Mouse (Mus musculus): ENCODE results near the gene Nupr1. TPM values are rescaled to one million over a fixed set of nuclear protein-coding genes. Genes with fewer than 3 reads are reported as not detected.

Gene Nupr1
- polyA plus RNA-seq, 1 experiment from 2014 or later, result 3.1 TPM

GRCm38 (mm10) chr7:126623381-126623780 is 7.3 kb downstream of the Nupr1 start:
- ATAC-seq (ENCODE audit: insufficient number of reproducible peaks, low FRiP score), result no peak
- Histone ChIP-seq H3K9me3 (replicated peaks) (no peaks in the 10 kb centered on the region), H3K9ac (no peak overlapping the region), H3K4me3 (no peak overlapping the region), H3K4me2 (no peak overlapping the region), H3K27ac (ENCODE audit: poor library complexity, severe bottlenecking) (no peak overlapping the region), H3K27me3 (replicated peaks) (no peaks in the 10 kb centered on the region), H3K4me1 (replicated peaks) (peaks cover 11% of the 10 kb centered on the region), H3K36me3 (no peaks in the 10 kb centered on the region)
- WGBS, result 72% methylated on average over 1 of the region's 1 CpGs

GRCm38 (mm10) chr7:126621452-126622359 is 9.0 kb downstream of the Nupr1 start:
- no peaks in the 10 kb centered on the region for H3K36me3 ChIP-seq
- 64% methylated on average over 9 of the region's 9 CpGs for WGBS
- no peak overlapping the region for H3K4me2 ChIP-seq
- no peak overlapping the region for H3K27ac ChIP-seq (ENCODE audit: poor library complexity, severe bottlenecking)
- H3K27me3 ChIP-seq (replicated peaks), result no peaks in the 10 kb centered on the region
- no peak overlapping the region for H3K4me3 ChIP-seq
- no peak for ATAC-seq (ENCODE audit: insufficient number of reproducible peaks, low FRiP score)
- no peaks in the 10 kb centered on the region for H3K9me3 ChIP-seq (replicated peaks)
- peaks cover 9% of the 10 kb centered on the region for H3K4me1 ChIP-seq (replicated peaks)
- no peak overlapping the region for H3K9ac ChIP-seq

GRCm38 (mm10) chr7:126619559-126620275 is 10.9 kb downstream of the Nupr1 start:
- H3K9me3 ChIP-seq (replicated peaks), result no peaks in the 10 kb centered on the region
- 79% methylated on average over 10 of the region's 10 CpGs for WGBS

GRCm38 (mm10) chr7:126616707-126617106 is 14.0 kb downstream of the Nupr1 start:
- Histone ChIP-seq H3K9ac (no peak overlapping the region), H3K4me3 (no peak overlapping the region), H3K36me3 (no peaks in the 10 kb centered on the region), H3K4me1 (replicated peaks) (no peaks in the 10 kb centered on the region; the same call in 1 of the 2 replicates), H3K4me2 (no peak overlapping the region), H3K27me3 (replicated peaks) (no peaks in the 10 kb centered on the region), H3K27ac (ENCODE audit: poor library complexity, severe bottlenecking) (no peak overlapping the region), H3K9me3 (replicated peaks) (no peaks in the 10 kb centered on the region)
- no peak for ATAC-seq (ENCODE audit: insufficient number of reproducible peaks, low FRiP score)
- 59% methylated on average over 3 of the region's 3 CpGs for WGBS

More at GRCm38 (mm10) chr7:126619559-126620275, 10.9 kb downstream of the Nupr1 start:
- Histone ChIP-seq H3K27ac (ENCODE audit: poor library complexity, severe bottlenecking) (no peak overlapping the region), H3K9ac (no peak overlapping the region), H3K4me2 (no peak overlapping the region), H3K4me3 (no peak overlapping the region), H3K36me3 (no peaks in the 10 kb centered on the region), H3K4me1 (replicated peaks) (no peaks in the 10 kb centered on the region; the same call in 1 of the 2 replicates), H3K27me3 (replicated peaks) (no peaks in the 10 kb centered on the region)
- no peak for ATAC-seq (ENCODE audit: insufficient number of reproducible peaks, low FRiP score)

- no peak for ATAC-seq (ENCODE audit: insufficient number of reproducible peaks, low FRiP score)
- WGBS, result 69% methylated on average over 3 of the region's 3 CpGs
- H3K27ac ChIP-seq (ENCODE audit: poor library complexity, severe bottlenecking), result no peak overlapping the region
- H3K36me3 ChIP-seq, result no peaks in the 10 kb centered on the region
- no peaks in the 10 kb centered on the region for H3K9me3 ChIP-seq (replicated peaks)
- no peaks in the 10 kb centered on the region for H3K4me1 ChIP-seq (replicated peaks)
- H3K9ac ChIP-seq, result no peak overlapping the region
- H3K4me3 ChIP-seq, result no peak overlapping the region
- H3K4me2 ChIP-seq, result no peak overlapping the region
- no peaks in the 10 kb centered on the region for H3K27me3 ChIP-seq (replicated peaks)
These were observed 17.9 kb downstream of the Nupr1 start for GRCm38 (mm10) chr7:126612736-126613135.

GRCm38 (mm10) chr7:126607796-126608195 is 22.9 kb downstream of the Nupr1 start:
- Histone ChIP-seq H3K9ac (no peak overlapping the region), H3K4me3 (no peak overlapping the region), H3K4me2 (no peak overlapping the region), H3K4me1 (replicated peaks) (no peaks in the 10 kb centered on the region), H3K27me3 (replicated peaks) (0 out of 2 replicates have a peak, but pooled peaks cover 4% of the 10 kb centered on the region), H3K27ac (ENCODE audit: poor library complexity, severe bottlenecking) (no peak overlapping the region), H3K36me3 (no peaks in the 10 kb centered on the region), H3K9me3 (replicated peaks) (no peaks in the 10 kb centered on the region)
- ATAC-seq (ENCODE audit: insufficient number of reproducible peaks, low FRiP score), result no peak
- WGBS, result 79% methylated on average over 5 of the region's 5 CpGs

- H3K4me2 ChIP-seq, result no peak overlapping the region
- 0 out of 2 replicates have a peak, but pooled peaks cover 4% of the 10 kb centered on the region for H3K27me3 ChIP-seq (replicated peaks)
- H3K9me3 ChIP-seq (replicated peaks), result no peaks in the 10 kb centered on the region
- H3K27ac ChIP-seq (ENCODE audit: poor library complexity, severe bottlenecking), result no peak overlapping the region
- no peak overlapping the region for H3K9ac ChIP-seq
- no peaks in the 10 kb centered on the region for H3K4me1 ChIP-seq (replicated peaks)
- no peaks in the 10 kb centered on the region for H3K36me3 ChIP-seq
- 66% methylated on average over 3 of the region's 3 CpGs for WGBS
- no peak for ATAC-seq (ENCODE audit: insufficient number of reproducible peaks, low FRiP score)
- H3K4me3 ChIP-seq, result no peak overlapping the region
These were observed 23.6 kb downstream of the Nupr1 start for GRCm38 (mm10) chr7:126607064-126607463.

GRCm38 (mm10) chr7:126606611-126607010 is 24.1 kb downstream of the Nupr1 start:
- no peak overlapping the region for H3K4me3 ChIP-seq
- H3K36me3 ChIP-seq, result no peaks in the 10 kb centered on the region

GRCm38 (mm10) chr7:126602650-126603049 is 28.0 kb downstream of the Nupr1 start:
- H3K9ac ChIP-seq, result no peak overlapping the region
- 0 out of 2 replicates have a peak, but pooled peaks cover 4% of the 10 kb centered on the region for H3K27me3 ChIP-seq (replicated peaks)
- no peaks in the 10 kb centered on the region for H3K4me1 ChIP-seq (replicated peaks)
- no peaks in the 10 kb centered on the region for H3K9me3 ChIP-seq (replicated peaks)
- no peak overlapping the region for H3K4me3 ChIP-seq
- no peak overlapping the region for H3K4me2 ChIP-seq
- no peak for ATAC-seq (ENCODE audit: insufficient number of reproducible peaks, low FRiP score)
- no peaks in the 10 kb centered on the region for H3K36me3 ChIP-seq
- WGBS, result 72% methylated on average over 3 of the region's 3 CpGs
- H3K27ac ChIP-seq (ENCODE audit: poor library complexity, severe bottlenecking), result no peak overlapping the region

More at GRCm38 (mm10) chr7:126606611-126607010, 24.1 kb downstream of the Nupr1 start:
- Histone ChIP-seq H3K27ac (ENCODE audit: poor library complexity, severe bottlenecking) (no peak overlapping the region), H3K27me3 (replicated peaks) (0 out of 2 replicates have a peak, but pooled peaks cover 4% of the 10 kb centered on the region), H3K4me2 (no peak overlapping the region), H3K4me1 (replicated peaks) (no peaks in the 10 kb centered on the region), H3K9me3 (replicated peaks) (no peaks in the 10 kb centered on the region), H3K9ac (no peak overlapping the region)
- WGBS, result 79% methylated on average over 5 of the region's 5 CpGs
- ATAC-seq (ENCODE audit: insufficient number of reproducible peaks, low FRiP score), result no peak

- 33% methylated on average over 5 of the region's 5 CpGs for WGBS
- H3K4me2 ChIP-seq, result no peak overlapping the region
- no peak overlapping the region for H3K27ac ChIP-seq (ENCODE audit: poor library complexity, severe bottlenecking)
- H3K27me3 ChIP-seq (replicated peaks), result 0 out of 2 replicates have a peak, but pooled peaks cover 4% of the 10 kb centered on the region
- H3K9me3 ChIP-seq (replicated peaks), result no peaks in the 10 kb centered on the region
- H3K9ac ChIP-seq, result no peak overlapping the region
- H3K4me3 ChIP-seq, result no peak overlapping the region
- no peak for ATAC-seq (ENCODE audit: insufficient number of reproducible peaks, low FRiP score)
- no peaks in the 10 kb centered on the region for H3K4me1 ChIP-seq (replicated peaks)
- H3K36me3 ChIP-seq, result no peaks in the 10 kb centered on the region
These were observed 28.8 kb downstream of the Nupr1 start for GRCm38 (mm10) chr7:126601896-126602295.

GRCm38 (mm10) chr7:126598919-126599318 is 31.7 kb downstream of the Nupr1 start:
- Histone ChIP-seq H3K9ac (no peak overlapping the region), H3K9me3 (replicated peaks) (no peaks in the 10 kb centered on the region), H3K27me3 (replicated peaks) (peaks cover 17% of the 10 kb centered on the region), H3K4me3 (no peak overlapping the region), H3K36me3 (no peaks in the 10 kb centered on the region), H3K27ac (ENCODE audit: poor library complexity, severe bottlenecking) (no peak overlapping the region), H3K4me2 (no peak overlapping the region), H3K4me1 (replicated peaks) (no peaks in the 10 kb centered on the region)
- ATAC-seq (ENCODE audit: insufficient number of reproducible peaks, low FRiP score), result no peak
- WGBS, result 59% methylated on average over 6 of the region's 6 CpGs
